Mouse (Mus musculus) testis, adult 2 months (tissue): ENCODE results near the gene 1700025B11Rik.

ENCODE experiments used
- CTCF ChIP-seq: fragments of 200-500 bp; IDR thresholded peaks from 2 replicates; pipeline ENCODE4 v1.5.1; 2012; ENCODE audit warnings: low read depth, mild to moderate bottlenecking, inconsistent platforms, low read length, moderate library complexity; ENCODE audit not compliant: control insufficient read depth, insufficient read depth, insufficient replicate concordance
- POLR2A ChIP-seq: fragments of 200-500 bp; IDR thresholded peaks from 2 replicates; pipeline ENCODE4 v1.6.1; 2012; ENCODE audit warnings: low read depth, mild to moderate bottlenecking, inconsistent platforms, low read length, moderate library complexity; ENCODE audit not compliant: control insufficient read depth

- no peak for TF ChIP-seq POLR2A
- TF ChIP-seq CTCF = no peak
Measured at GRCm38 (mm10) chr15:77593557-77593956, 31.9 kb upstream of the 1700025B11Rik start.
